Mouse (Mus musculus) megakaryocyte, embryonic 14.5 days (primary cell): ENCODE results near the gene Cbfa2t3.

ENCODE experiments used
- FLI1 ChIP-seq: IDR thresholded peaks from 2 replicates; pipeline ENCODE4 v1.6.1; 2012; ENCODE audit warnings: low read length, inconsistent platforms, mixed read lengths
- GATA1 ChIP-seq: IDR thresholded peaks from 3 replicates; pipeline ENCODE4 v1.6.1; 2012; ENCODE audit warnings: mixed read lengths, low read length, inconsistent platforms, borderline replicate concordance

- no peak for TF ChIP-seq GATA1
- TF ChIP-seq FLI1, result no peak
These were observed 19.5 kb downstream of the Cbfa2t3 start for GRCm38 (mm10) chr8:122679325-122679920.
